Mouse (Mus musculus) frontal cortex, adult (tissue): ENCODE data around the gene Olfr77.

Experiments used
- ATAC-seq: cut with Nextera tagmentation; 2 replicates; pipeline ENCODE4 v1.9.2; 2017; ENCODE audit warnings: mild to moderate bottlenecking, moderate library complexity, mixed read lengths; ENCODE audit not compliant: low TSS enrichment

Olfr77 gene

GRCm38 (mm10) chr9:19916565-19916964 lies at the start of gene Olfr77:
TSS of gene Olfr77 (plus strand) at chr9:19916865.
- ATAC-seq: no peak

DNA sequence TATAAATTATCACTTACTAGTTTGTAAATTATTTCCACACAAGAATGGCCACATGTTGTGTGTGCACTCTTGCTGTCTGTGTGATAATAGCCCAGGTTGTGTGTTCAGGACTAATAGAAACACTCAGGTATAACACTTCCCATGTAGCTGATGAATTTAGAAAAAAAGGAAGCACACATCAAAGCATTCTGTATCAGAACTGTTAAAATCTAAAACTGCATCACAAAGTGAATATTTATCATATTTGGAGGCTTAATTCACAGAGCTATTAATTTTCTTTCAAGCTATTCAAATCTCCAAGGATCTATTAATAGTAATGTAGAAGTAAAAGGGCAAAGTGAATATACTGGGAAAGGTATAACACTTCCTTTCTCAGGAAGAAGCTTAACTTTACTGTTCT lies 28.8 kb upstream of the Olfr77 start, which contains the start of gene Olfr862:
Gene Olfr862 (minus strand): TSS at position 101 of the 400 bp plus-strand sequence.
- no peak for ATAC-seq

- ATAC-seq: no peak
Observed at GRCm38 (mm10) chr9:19911170-19911569, 5.5 kb upstream of the Olfr77 start.
